Mouse (Mus musculus): ENCODE measurements around the gene Slc2a5. TPM values are rescaled to one million over a fixed set of nuclear protein-coding genes. Genes with fewer than 3 reads are reported as not detected.

Gene Slc2a5
- total RNA-seq, 2 experiments from 2014 or later, result not detected

- no peak for ATAC-seq (replicated peaks; ENCODE audit: low FRiP score, poor library complexity, severe bottlenecking)
Observed at GRCm38 (mm10) chr4:150137368-150138083, 18.4 kb downstream of the Slc2a5 start.

- ATAC-seq (replicated peaks; ENCODE audit: low FRiP score, poor library complexity, severe bottlenecking), result no peak
Observed at GRCm38 (mm10) chr4:150138084-150138543, 19.0 kb downstream of the Slc2a5 start.

- ATAC-seq (replicated peaks; ENCODE audit: low FRiP score, poor library complexity, severe bottlenecking), result no peak
Observed at GRCm38 (mm10) chr4:150139090-150139489, 20.0 kb downstream of the Slc2a5 start.

- ATAC-seq (replicated peaks; ENCODE audit: low FRiP score, poor library complexity, severe bottlenecking), result no peak
Observed at GRCm38 (mm10) chr4:150140346-150140745, 21.3 kb downstream of the Slc2a5 start.

- ATAC-seq (replicated peaks; ENCODE audit: low FRiP score, poor library complexity, severe bottlenecking), result no peak
Observed at GRCm38 (mm10) chr4:150144242-150144641, 25.2 kb downstream of the Slc2a5 start.

GRCm38 (mm10) chr4:150146286-150146685 lies 27.2 kb downstream of the Slc2a5 start:
- no peak for ATAC-seq (replicated peaks; ENCODE audit: low FRiP score, poor library complexity, severe bottlenecking)

- ATAC-seq (replicated peaks; ENCODE audit: low FRiP score, poor library complexity, severe bottlenecking), result 0 out of 2 replicates have a peak, but pooled peaks have one; percentile 23
Observed at GRCm38 (mm10) chr4:150151045-150151444, 32.0 kb downstream of the Slc2a5 start.

- ATAC-seq (replicated peaks; ENCODE audit: low FRiP score, poor library complexity, severe bottlenecking), result no peak
Observed at GRCm38 (mm10) chr4:150152483-150152882, 33.4 kb downstream of the Slc2a5 start.

GRCm38 (mm10) chr4:150155301-150155700 lies 36.2 kb downstream of the Slc2a5 start:
- no peak for ATAC-seq (replicated peaks; ENCODE audit: low FRiP score, poor library complexity, severe bottlenecking)

- no peak for ATAC-seq (replicated peaks; ENCODE audit: low FRiP score, poor library complexity, severe bottlenecking)
Observed at GRCm38 (mm10) chr4:150155731-150156130, 36.6 kb downstream of the Slc2a5 start.

- ATAC-seq (replicated peaks; ENCODE audit: low FRiP score, poor library complexity, severe bottlenecking), result no peak
Observed at GRCm38 (mm10) chr4:150157348-150157882, 38.3 kb downstream of the Slc2a5 start.

- no peak for ATAC-seq (replicated peaks; ENCODE audit: low FRiP score, poor library complexity, severe bottlenecking)
Observed at GRCm38 (mm10) chr4:150159458-150159857, 40.4 kb downstream of the Slc2a5 start.

- no peak for ATAC-seq (replicated peaks; ENCODE audit: low FRiP score, poor library complexity, severe bottlenecking)
Observed at GRCm38 (mm10) chr4:150162561-150163169, 43.6 kb downstream of the Slc2a5 start.

GRCm38 (mm10) chr4:150164875-150165274 lies 45.8 kb downstream of the Slc2a5 start:
- ATAC-seq (replicated peaks; ENCODE audit: low FRiP score, poor library complexity, severe bottlenecking), result no peak

GRCm38 (mm10) chr4:150168406-150168805 lies 49.3 kb downstream of the Slc2a5 start:
- no peak for ATAC-seq (replicated peaks; ENCODE audit: low FRiP score, poor library complexity, severe bottlenecking)

GRCm38 (mm10) chr4:150172107-150172506 lies 53.0 kb downstream of the Slc2a5 start:
- no peak for ATAC-seq (replicated peaks; ENCODE audit: low FRiP score, poor library complexity, severe bottlenecking)

GRCm38 (mm10) chr4:150173281-150173680 lies 54.2 kb downstream of the Slc2a5 start:
- no peak for ATAC-seq (replicated peaks; ENCODE audit: low FRiP score, poor library complexity, severe bottlenecking)

GRCm38 (mm10) chr4:150174027-150174426 lies 54.9 kb downstream of the Slc2a5 start:
- ATAC-seq (replicated peaks; ENCODE audit: low FRiP score, poor library complexity, severe bottlenecking), result no peak

- peak; percentile 73 for ATAC-seq (replicated peaks; ENCODE audit: low FRiP score, poor library complexity, severe bottlenecking)
Observed at GRCm38 (mm10) chr4:150176535-150176934, 57.5 kb downstream of the Slc2a5 start.

- no peak for ATAC-seq (replicated peaks; ENCODE audit: low FRiP score, poor library complexity, severe bottlenecking)
Observed at GRCm38 (mm10) chr4:150177122-150177521, 58.0 kb downstream of the Slc2a5 start.

- ATAC-seq (replicated peaks; ENCODE audit: low FRiP score, poor library complexity, severe bottlenecking), result no peak
Observed at GRCm38 (mm10) chr4:150178131-150178530, 59.0 kb downstream of the Slc2a5 start.

All from erythroblast, adult 5-6 weeks (primary cell).